Mouse (Mus musculus) small intestine, adult 2 months (tissue): Measurements from ENCODE around the gene Proser3. TPM values are rescaled to one million over a fixed set of nuclear protein-coding genes. Genes with fewer than 3 reads are reported as not detected.

Experiments
- H3K27ac ChIP-seq: fragments of 200-500 bp; 2 replicates; pipeline ENCODE4 v1.5.1; 2012; ENCODE audit warnings: low read depth, low read length, control low read depth, inconsistent platforms; ENCODE audit not compliant: insufficient read depth
- H3K27me3 ChIP-seq: fragments of 200-500 bp; 2 replicates; pipeline ENCODE4 v1.6.1; 2012; ENCODE audit warnings: mild to moderate bottlenecking, moderate library complexity, low read length, inconsistent platforms; ENCODE audit not compliant: control insufficient read depth, insufficient read depth
- H3K36me3 ChIP-seq: fragments of 200-500 bp; 2 replicates; pipeline ENCODE4 v1.6.1; 2012; ENCODE audit warnings: mild to moderate bottlenecking, low read length, control low read depth, inconsistent platforms; ENCODE audit not compliant: control insufficient read depth, insufficient read depth
- H3K4me1 ChIP-seq: fragments of 200-500 bp; 2 replicates; pipeline ENCODE4 v1.6.1; 2012; ENCODE audit warnings: low read length, inconsistent platforms, mixed read lengths; ENCODE audit not compliant: control insufficient read depth, insufficient read depth, insufficient read length
- H3K4me3 ChIP-seq: fragments of 200-500 bp; 2 replicates; pipeline ENCODE4 v1.5.1; 2012; ENCODE audit warnings: low read depth, mild to moderate bottlenecking, control low read depth, inconsistent platforms, low read length, moderate library complexity
- CTCF ChIP-seq: fragments of 200-500 bp; IDR thresholded peaks from 2 replicates; pipeline ENCODE4 v1.5.1; 2012; ENCODE audit warnings: low read depth, mild to moderate bottlenecking, control low read depth, inconsistent platforms, low read length, moderate library complexity, mixed read lengths; ENCODE audit not compliant: insufficient replicate concordance, insufficient read length; ENCODE audit errors: extremely low read depth
- POLR2A ChIP-seq: fragments of 200-500 bp; IDR thresholded peaks from 2 replicates; pipeline ENCODE4 v1.6.1; 2012; ENCODE audit warnings: low read depth, mild to moderate bottlenecking, control low read depth, inconsistent platforms, low read length, moderate library complexity
- WGBS: fragments of 180-500 bp; shearing (Covaris S2); methylation state at CpG from one replicate; pipeline ENCODE4 v1.1.7; 2018; 5-methylcytosine and 5-hydroxymethylcytosine counted together
- polyA plus RNA-seq: library from polyadenylated mRNA; depleted of rRNA; stranded (reverse); fragments of >200 nt; gene quantifications from 2 replicates; pipeline ENCODE4 v1.2.3, GENCODE M21; 2012

Gene Proser3
- polyA plus RNA-seq, 1 experiment = 5.4 TPM

DNA sequence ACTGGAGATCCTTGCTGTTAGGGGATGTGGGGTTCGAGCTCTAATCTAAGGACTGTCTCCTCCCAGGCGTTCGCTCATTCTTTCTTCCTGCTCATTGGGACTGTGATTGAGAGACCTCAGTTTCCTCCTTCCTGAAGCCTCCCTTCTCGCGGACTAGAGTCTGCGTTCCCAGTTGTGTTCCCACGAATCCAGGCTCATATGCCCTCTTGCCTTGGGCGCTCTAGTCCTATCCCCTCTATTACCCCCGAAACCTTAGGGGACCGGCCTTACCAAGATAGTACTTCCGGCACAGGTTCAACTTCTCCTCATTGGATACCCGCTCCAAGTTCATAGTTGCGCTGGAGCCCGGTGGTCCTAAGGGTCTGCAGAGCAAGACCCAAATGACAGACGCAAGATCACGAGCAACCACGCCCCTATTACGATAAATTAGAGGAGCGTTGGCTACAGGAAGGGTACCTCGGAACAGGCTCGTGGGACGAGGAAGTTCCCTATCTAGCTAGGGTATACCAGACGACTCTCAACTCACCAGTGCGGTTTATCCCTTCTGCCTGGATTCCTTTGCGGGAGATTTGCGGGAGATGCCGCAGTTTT, 10.5 kb upstream of the Proser3 start:
- WGBS = under 1% methylated on average over 27 of the region's 27 CpGs
- H3K27ac ChIP-seq = peak overlapping the region; percentile 80
- peak overlapping the region; percentile 88 for H3K4me3 ChIP-seq
- H3K4me1 ChIP-seq = peaks cover 9% of the 10 kb centered on the region; the same call in 1 of the 2 replicates
- TF ChIP-seq CTCF (no peak), POLR2A (0 out of 2 replicates have a peak, but pooled peaks have one; percentile 24)
- H3K27me3 ChIP-seq = no peaks in the 10 kb centered on the region
- peaks cover 8% of the 10 kb centered on the region for H3K36me3 ChIP-seq

DNA sequence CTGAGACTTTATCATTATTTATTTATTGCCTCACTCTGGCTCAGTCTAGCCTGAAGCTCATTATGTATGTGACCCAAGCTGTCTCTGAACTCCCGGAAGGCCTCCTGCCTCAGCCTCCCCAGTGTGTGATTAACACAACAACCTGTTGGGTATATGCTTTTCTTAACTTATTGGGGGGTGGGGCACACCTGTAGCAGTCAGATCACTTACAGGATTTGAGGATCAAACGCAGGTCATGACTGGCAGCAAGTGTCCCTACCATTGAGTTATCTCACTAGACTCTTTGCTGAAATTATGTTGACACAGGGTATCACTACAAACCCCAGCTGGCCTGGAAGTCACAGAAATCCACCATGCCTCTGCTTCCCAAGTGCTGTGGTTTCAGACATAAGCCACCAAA, 8.2 kb upstream of the Proser3 start:
- Histone ChIP-seq H3K4me1 (peaks cover 9% of the 10 kb centered on the region; the same call in 1 of the 2 replicates), H3K27me3 (no peaks in the 10 kb centered on the region), H3K27ac (no peak overlapping the region), H3K4me3 (no peak overlapping the region), H3K36me3 (peaks cover 22% of the 10 kb centered on the region)
- WGBS = 43% methylated on average over 2 of the region's 2 CpGs
- no peak for TF ChIP-seq CTCF
- no peak for TF ChIP-seq POLR2A

DNA sequence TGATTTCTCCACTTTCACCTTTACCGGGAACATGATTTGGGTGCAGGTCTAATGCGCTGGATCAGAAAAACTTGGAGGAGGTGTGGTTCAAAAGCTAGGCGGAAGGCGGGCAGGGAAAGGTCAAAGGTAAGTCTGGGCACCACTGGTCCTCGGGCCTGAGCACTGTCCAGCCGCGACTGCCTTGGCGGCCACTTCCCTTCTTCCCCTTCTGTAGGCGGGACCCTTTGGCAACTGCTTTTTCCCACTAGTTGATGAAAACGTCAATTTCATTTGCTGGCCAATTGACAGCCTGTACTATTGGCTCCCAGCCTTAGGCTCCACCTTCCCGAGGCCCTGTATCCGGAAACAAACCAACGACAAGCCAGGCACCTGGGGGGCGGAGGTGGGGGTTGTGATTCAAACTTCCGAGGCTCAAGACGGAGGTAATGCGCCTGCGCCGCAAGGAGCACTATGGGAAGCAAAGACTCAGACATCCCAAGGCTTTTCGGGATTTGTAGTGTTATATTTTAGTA, 7.4 kb upstream of the Proser3 start, which contains the start of gene Lin37:
Lin37 (minus strand) TSS at position 396 of the 512 bp plus-strand sequence.
- peak within 1 kb of the TSS; percentile 69 for H3K4me3 ChIP-seq
- under 1% methylated on average over 20 of the region's 20 CpGs for WGBS
- peaks cover 9% of the 10 kb centered on the region; the same call in 1 of the 2 replicates for H3K4me1 ChIP-seq
- no peaks in the 10 kb centered on the region for H3K27me3 ChIP-seq
- TF ChIP-seq CTCF = no peak
- TF ChIP-seq POLR2A = peak; percentile 66; the same call in 1 of the 2 replicates
- peak within 1 kb of the TSS; percentile 73 for H3K27ac ChIP-seq
- peaks cover 23% of the 10 kb centered on the region for H3K36me3 ChIP-seq

DNA sequence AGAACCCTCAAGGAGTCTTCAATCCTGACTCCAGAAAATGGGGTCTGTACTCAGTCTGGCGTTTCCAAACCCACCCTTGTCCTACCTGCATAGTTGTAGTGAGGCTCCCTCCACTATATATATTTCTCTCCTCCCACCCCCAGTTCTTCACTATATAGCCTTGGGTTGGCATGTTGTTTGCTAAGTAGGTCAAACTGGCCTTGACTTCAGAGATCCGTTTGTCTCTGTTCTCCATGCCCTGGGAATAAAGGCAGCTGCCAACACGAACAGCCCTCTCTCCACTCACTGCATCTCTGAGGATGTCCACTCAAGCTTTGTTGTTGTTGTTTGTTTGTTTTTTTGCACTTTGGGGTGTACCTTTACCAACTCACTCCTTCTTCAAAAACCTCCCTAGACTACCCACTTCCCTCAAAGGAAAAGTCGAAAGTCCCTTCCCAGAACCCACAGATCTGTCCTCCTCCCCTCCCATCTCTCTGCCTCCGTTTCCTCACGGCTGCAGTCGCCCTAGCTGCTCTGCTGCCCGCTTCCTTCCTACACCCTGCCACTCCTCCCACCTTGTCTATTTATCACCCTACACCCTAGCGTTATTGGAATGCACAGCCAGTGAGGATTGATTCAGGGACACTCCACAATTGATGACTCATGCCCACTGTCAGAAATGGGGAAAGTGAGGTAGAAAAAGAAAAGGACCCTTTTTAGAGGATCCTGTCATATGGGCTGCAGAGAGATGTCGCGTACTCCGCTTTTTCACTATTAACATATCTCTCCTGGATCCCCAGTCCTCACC, 6.8 kb upstream of the Proser3 start:
- peak overlapping the region; percentile 69 for H3K4me3 ChIP-seq
- H3K36me3 ChIP-seq = peaks cover 23% of the 10 kb centered on the region
- peak overlapping the region; percentile 73 for H3K27ac ChIP-seq
- peaks cover 7% of the 10 kb centered on the region; the same call in 1 of the 2 replicates for H3K4me1 ChIP-seq
- TF ChIP-seq POLR2A (no peak), CTCF (no peak)
- no peaks in the 10 kb centered on the region for H3K27me3 ChIP-seq
- WGBS = 5% methylated on average over 12 of the region's 12 CpGs

- TF ChIP-seq POLR2A = no peak
- TF ChIP-seq CTCF = no peak
- Histone ChIP-seq H3K4me1 (peaks cover 9% of the 10 kb centered on the region), H3K36me3 (peaks cover 23% of the 10 kb centered on the region), H3K27ac (no peak overlapping the region), H3K27me3 (no peaks in the 10 kb centered on the region), H3K4me3 (no peak overlapping the region)
- 82% methylated on average over 13 of the region's 13 CpGs for WGBS
Observed at GRCm38 (mm10) chr7:30557901-30558514, 5.9 kb upstream of the Proser3 start.

GRCm38 (mm10) chr7:30556894-30557536, 4.9 kb upstream of the Proser3 start:
- TF ChIP-seq POLR2A (no peak), CTCF (no peak)
- Histone ChIP-seq H3K27me3 (no peaks in the 10 kb centered on the region), H3K36me3 (peaks cover 23% of the 10 kb centered on the region), H3K4me1 (peaks cover 9% of the 10 kb centered on the region), H3K4me3 (no peak overlapping the region), H3K27ac (no peak overlapping the region)
- WGBS = 93% methylated on average over 18 of the region's 18 CpGs
